Mouse (Mus musculus): Measurements from ENCODE around the gene Capn2. TPM values are rescaled to one million over a fixed set of nuclear protein-coding genes. Genes with fewer than 3 reads are reported as not detected.

The Capn2 gene
- total and polyA plus RNA-seq, 2 experiments from 2014 or later = 67.5 to 76.3 TPM

DNA sequence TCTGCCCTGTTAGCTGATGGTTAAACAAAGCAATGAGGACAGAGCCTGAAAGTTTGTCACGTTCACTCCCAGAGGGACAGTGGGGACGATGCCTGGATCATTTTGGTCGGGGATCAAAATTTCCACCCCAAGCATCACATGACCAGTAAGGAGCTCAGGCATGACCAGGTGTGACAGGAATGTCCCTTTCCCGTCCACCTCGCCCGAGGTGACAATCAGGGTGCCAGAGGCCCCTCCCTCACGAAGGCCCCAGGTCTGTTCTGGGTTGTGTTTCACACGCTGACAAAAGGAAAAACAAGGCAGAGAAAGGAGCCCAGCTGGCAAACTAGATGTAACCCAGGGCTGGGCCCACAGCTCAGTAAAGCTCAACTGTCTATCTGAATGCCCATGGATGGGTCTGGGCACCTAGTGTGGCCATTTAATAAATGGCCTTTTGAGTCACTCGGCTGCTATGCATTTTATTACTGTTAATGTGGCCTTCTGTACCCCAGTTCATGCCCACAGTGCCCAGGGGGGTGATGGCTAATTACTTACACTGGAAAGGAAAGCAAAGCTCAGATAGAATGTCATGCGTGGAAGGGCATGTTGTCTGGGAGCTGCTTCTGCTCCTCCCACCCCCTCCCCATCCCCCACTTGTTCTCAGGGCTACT, 35.6 kb downstream of the Capn2 start:
- H3K4me3 ChIP-seq (ENCODE audit: low read depth, low read length) = no peak overlapping the region
- no peak overlapping the region for H3K27ac ChIP-seq (ENCODE audit: low read depth, low read length)
- ATAC-seq (no peak), DNase-seq (no peak)
- TF ChIP-seq CTCF (IDR thresholded peaks at IDR 0.05; ENCODE audit: low read depth) = no peak
- H3K9me3 ChIP-seq (ENCODE audit: low read length) = no peaks in the 10 kb centered on the region
- no peaks in the 10 kb centered on the region for H3K4me1 ChIP-seq (ENCODE audit: insufficient read depth)
- peaks cover 75% of the 10 kb centered on the region for H3K36me3 ChIP-seq (ENCODE audit: insufficient read depth)
- no peak overlapping the region for H3K9ac ChIP-seq
- no peak overlapping the region for H3K4me2 ChIP-seq (ENCODE audit: low read depth)
- no peaks in the 10 kb centered on the region for H3K27me3 ChIP-seq (ENCODE audit: insufficient read depth, low read length)
- 93% methylated on average over 10 of the region's 10 CpGs for WGBS

DNA sequence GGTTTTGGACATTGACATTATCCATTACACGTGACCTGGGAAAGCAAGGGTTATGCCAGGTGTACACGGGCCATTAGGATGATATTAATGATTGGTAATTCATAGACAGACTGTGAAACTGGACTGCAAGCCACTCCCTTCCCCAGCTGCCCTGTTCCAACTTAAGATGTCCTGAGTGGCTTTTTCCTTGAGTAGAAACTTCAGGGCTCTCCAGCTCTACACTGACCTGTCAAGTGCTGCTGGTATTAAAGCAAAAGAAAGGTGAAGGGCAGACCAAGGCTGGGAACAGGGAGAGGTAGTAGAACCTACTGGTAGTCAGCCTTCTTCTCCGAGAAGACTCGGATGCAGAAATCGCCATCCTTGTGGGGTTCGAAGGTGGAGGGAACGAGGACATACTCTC, 36.3 kb downstream of the Capn2 start:
- Histone ChIP-seq H3K9me3 (ENCODE audit: low read length) (no peaks in the 10 kb centered on the region), H3K27me3 (ENCODE audit: insufficient read depth, low read length) (no peaks in the 10 kb centered on the region), H3K4me2 (ENCODE audit: low read depth) (no peak overlapping the region), H3K27ac (ENCODE audit: low read depth, low read length) (no peak overlapping the region), H3K36me3 (ENCODE audit: insufficient read depth) (peaks cover 69% of the 10 kb centered on the region), H3K4me1 (ENCODE audit: insufficient read depth) (no peaks in the 10 kb centered on the region), H3K4me3 (ENCODE audit: low read depth, low read length) (no peak overlapping the region), H3K9ac (no peak overlapping the region)
- 94% methylated on average over 7 of the region's 7 CpGs for WGBS
- no peak for DNase-seq
- ATAC-seq = no peak
- no peak for TF ChIP-seq CTCF (IDR thresholded peaks at IDR 0.05; ENCODE audit: low read depth)

GRCm38 (mm10) chr1:182478935-182479334, 38.5 kb downstream of the Capn2 start:
- ATAC-seq = no peak
- Histone ChIP-seq H3K9me3 (ENCODE audit: low read length) (no peaks in the 10 kb centered on the region), H3K4me3 (ENCODE audit: low read depth, low read length) (no peak overlapping the region), H3K4me1 (ENCODE audit: insufficient read depth) (no peaks in the 10 kb centered on the region), H3K9ac (no peak overlapping the region), H3K27ac (ENCODE audit: low read depth, low read length) (no peak overlapping the region), H3K4me2 (ENCODE audit: low read depth) (no peak overlapping the region), H3K36me3 (ENCODE audit: insufficient read depth) (peaks cover 71% of the 10 kb centered on the region), H3K27me3 (ENCODE audit: insufficient read depth, low read length) (no peaks in the 10 kb centered on the region)
- WGBS = 94% methylated on average over 4 of the region's 4 CpGs
- no peak for TF ChIP-seq CTCF (IDR thresholded peaks at IDR 0.05; ENCODE audit: low read depth)
- no peak for DNase-seq

DNA sequence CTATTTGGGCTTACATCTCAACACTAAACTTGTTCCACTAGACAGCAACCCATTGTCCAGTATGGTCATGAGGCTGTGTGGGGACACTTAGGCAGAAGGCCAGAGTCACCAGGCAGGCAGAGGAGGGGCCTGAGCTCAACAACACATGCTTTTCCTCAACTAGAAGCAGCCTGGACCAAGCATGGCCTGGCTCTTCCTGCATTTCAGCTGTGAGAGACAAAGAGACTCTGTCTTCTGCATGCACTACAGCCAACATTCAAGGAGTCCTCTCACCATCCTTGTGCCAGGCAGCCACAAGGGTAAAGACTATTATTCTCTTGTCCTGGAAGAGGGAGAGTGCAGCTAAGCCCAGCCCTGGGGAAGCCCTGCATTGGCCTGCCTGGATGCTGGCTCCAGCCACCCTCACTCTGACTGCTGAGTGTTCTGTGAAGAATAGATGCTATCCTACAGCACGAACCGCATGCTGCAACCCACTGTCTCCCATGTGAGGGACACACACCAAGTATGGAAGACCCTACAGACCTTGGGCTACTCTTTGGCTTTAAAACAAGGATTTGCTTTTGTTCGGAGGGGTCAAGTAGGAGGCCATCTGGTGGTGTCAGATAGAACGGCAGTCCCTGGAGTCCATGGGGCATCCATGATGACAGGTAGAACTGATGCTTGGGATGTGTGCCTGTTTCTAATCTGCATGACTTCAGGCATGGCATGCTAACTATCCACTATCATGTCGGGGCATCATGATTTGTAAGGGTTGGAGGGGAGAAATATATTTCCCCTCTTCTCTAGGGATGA, 42.2 kb downstream of the Capn2 start:
- H3K4me2 ChIP-seq (ENCODE audit: low read depth) = no peak overlapping the region
- no peaks in the 10 kb centered on the region for H3K27me3 ChIP-seq (ENCODE audit: insufficient read depth, low read length)
- no peak overlapping the region for H3K27ac ChIP-seq (ENCODE audit: low read depth, low read length)
- no peak overlapping the region for H3K9ac ChIP-seq
- WGBS = 82% methylated on average over 5 of the region's 5 CpGs
- no peaks in the 10 kb centered on the region for H3K4me1 ChIP-seq (ENCODE audit: insufficient read depth)
- H3K4me3 ChIP-seq (ENCODE audit: low read depth, low read length) = no peak overlapping the region
- peak; percentile 79 for ATAC-seq
- peaks cover 75% of the 10 kb centered on the region for H3K36me3 ChIP-seq (ENCODE audit: insufficient read depth)
- DNase-seq = no peak
- H3K9me3 ChIP-seq (ENCODE audit: low read length) = no peaks in the 10 kb centered on the region
- peak; percentile 30; the same call in 1 of the 2 replicates for TF ChIP-seq CTCF (IDR thresholded peaks at IDR 0.05; ENCODE audit: low read depth)

GRCm38 (mm10) chr1:182465978-182466377, 51.4 kb downstream of the Capn2 start:
- 0 out of 2 replicates have a peak, but pooled peaks have one; percentile 20 for ATAC-seq
- no peaks in the 10 kb centered on the region for H3K9me3 ChIP-seq (ENCODE audit: low read length)
- H3K27me3 ChIP-seq (ENCODE audit: insufficient read depth, low read length) = no peaks in the 10 kb centered on the region

GRCm38 (mm10) chr1:182465309-182465708, 52.1 kb downstream of the Capn2 start:
- DNase-seq = no peak
- no peak overlapping the region for H3K4me3 ChIP-seq (ENCODE audit: low read depth, low read length)
- 69% methylated on average over 4 of the region's 4 CpGs for WGBS

More at GRCm38 (mm10) chr1:182465978-182466377, 51.4 kb downstream of the Capn2 start:
- Histone ChIP-seq H3K9ac (no peak overlapping the region), H3K4me2 (ENCODE audit: low read depth) (no peak overlapping the region), H3K27ac (ENCODE audit: low read depth, low read length) (no peak overlapping the region), H3K36me3 (ENCODE audit: insufficient read depth) (peaks cover 33% of the 10 kb centered on the region), H3K4me3 (ENCODE audit: low read depth, low read length) (no peak overlapping the region), H3K4me1 (ENCODE audit: insufficient read depth) (no peaks in the 10 kb centered on the region)
- TF ChIP-seq CTCF (IDR thresholded peaks at IDR 0.05; ENCODE audit: low read depth) = peak; percentile 19
- no peak for DNase-seq
- WGBS = 90% methylated on average over 4 of the region's 4 CpGs

DNA sequence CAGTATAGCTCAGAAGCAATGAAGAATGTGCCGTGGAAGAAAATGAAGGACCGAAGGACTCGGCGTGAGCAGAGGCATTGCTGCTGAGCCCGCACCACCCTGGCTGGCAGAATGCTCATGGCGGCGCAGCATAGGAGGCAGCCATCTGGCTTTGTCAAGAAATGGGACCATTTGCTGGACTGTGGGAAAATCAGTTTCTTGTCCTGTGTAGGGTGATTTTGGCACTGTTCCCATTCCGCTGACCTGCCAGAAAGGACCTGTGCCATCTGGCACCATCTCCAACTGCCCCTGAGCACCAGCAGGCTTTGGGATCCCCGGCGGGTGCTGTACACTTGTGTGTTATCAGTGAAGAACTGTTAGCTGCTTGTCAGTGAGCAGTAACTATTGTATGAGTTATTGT, 55.6 kb downstream of the Capn2 start:
- no peaks in the 10 kb centered on the region for H3K27me3 ChIP-seq (ENCODE audit: insufficient read depth, low read length)
- H3K9me3 ChIP-seq (ENCODE audit: low read length) = no peaks in the 10 kb centered on the region
- no peak overlapping the region for H3K4me2 ChIP-seq (ENCODE audit: low read depth)
- TF ChIP-seq CTCF (IDR thresholded peaks at IDR 0.05; ENCODE audit: low read depth) = no peak
- peaks cover 17% of the 10 kb centered on the region for H3K36me3 ChIP-seq (ENCODE audit: insufficient read depth)
- peak; percentile 56 for DNase-seq
- peak overlapping the region; percentile 15; the same call in 1 of the 2 replicates for H3K27ac ChIP-seq (ENCODE audit: low read depth, low read length)
- H3K4me1 ChIP-seq (ENCODE audit: insufficient read depth) = no peaks in the 10 kb centered on the region
- H3K4me3 ChIP-seq (ENCODE audit: low read depth, low read length) = no peak overlapping the region
- ATAC-seq = peak; percentile 54
- H3K9ac ChIP-seq = no peak overlapping the region
- WGBS = 51% methylated on average over 10 of the region's 10 CpGs

More at GRCm38 (mm10) chr1:182465309-182465708, 52.1 kb downstream of the Capn2 start:
- no peak overlapping the region for H3K9ac ChIP-seq
- no peaks in the 10 kb centered on the region for H3K4me1 ChIP-seq (ENCODE audit: insufficient read depth)
- no peak for TF ChIP-seq CTCF (IDR thresholded peaks at IDR 0.05; ENCODE audit: low read depth)
- no peaks in the 10 kb centered on the region for H3K9me3 ChIP-seq (ENCODE audit: low read length)
- H3K4me2 ChIP-seq (ENCODE audit: low read depth) = no peak overlapping the region
- no peak overlapping the region for H3K27ac ChIP-seq (ENCODE audit: low read depth, low read length)
- ATAC-seq = no peak
- H3K36me3 ChIP-seq (ENCODE audit: insufficient read depth) = peaks cover 29% of the 10 kb centered on the region
- no peaks in the 10 kb centered on the region for H3K27me3 ChIP-seq (ENCODE audit: insufficient read depth, low read length)
